Mouse (Mus musculus) hindbrain, embryonic 10.5 days (tissue): ENCODE results near the gene Foxp1. TPM values are rescaled to one million over a fixed set of nuclear protein-coding genes. Genes with fewer than 3 reads are reported as not detected.

Source experiments
- DNase-seq: peaks from one replicate; pipeline ENCODE4 v3.0.0-alpha.2; 2017; ENCODE audit warnings: low spot score
- H3K27ac ChIP-seq: fragments of 300-500 bp; sonication (generic); 2 replicates; pipeline ENCODE4 v1.5.1; 2016; ENCODE audit warnings: mild to moderate bottlenecking, moderate library complexity
- H3K27me3 ChIP-seq: fragments of 300-500 bp; sonication (generic); 2 replicates; pipeline ENCODE4 v1.6.1; 2016; ENCODE audit warnings: mild to moderate bottlenecking; ENCODE audit not compliant: poor library complexity, insufficient read depth, severe bottlenecking
- H3K36me3 ChIP-seq: fragments of 300-500 bp; sonication (generic); 2 replicates; pipeline ENCODE4 v1.6.1; 2016; ENCODE audit warnings: mild to moderate bottlenecking, moderate library complexity
- H3K4me1 ChIP-seq: fragments of 300-500 bp; sonication (generic); replicated peaks from 2 replicates; pipeline ENCODE4 v1.6.1; 2016; ENCODE audit warnings: mild to moderate bottlenecking
- H3K4me3 ChIP-seq: fragments of 300-500 bp; sonication (generic); 2 replicates; pipeline ENCODE4 v1.5.1; 2016; ENCODE audit warnings: mild to moderate bottlenecking, moderate library complexity
- H3K9me3 ChIP-seq: fragments of 300-500 bp; sonication (generic); 2 replicates; pipeline ENCODE4 v1.6.1; 2016; ENCODE audit warnings: mild to moderate bottlenecking, moderate library complexity
- WGBS: fragments of 180-500 bp; shearing (Covaris S2); methylation state at CpG from one replicate; pipeline ENCODE4 v1.1.7; 2016; 5-methylcytosine and 5-hydroxymethylcytosine counted together
- polyA plus RNA-seq: library from polyadenylated mRNA; unstranded; fragments of >200 nt; fragmentation: Nextera tagmentation; extraction: Ambion mirVana; gene quantifications from 2 replicates; pipeline ENCODE4 v1.2.1, GENCODE M21; 2016

The Foxp1 gene
- polyA plus RNA-seq, 1 experiment from 2014 or later = 64.3 TPM

GRCm38 (mm10) chr6:99099781-99100180, 422.7 kb downstream of the Foxp1 start:
- Histone ChIP-seq H3K4me1 (peaks cover 82% of the 10 kb centered on the region), H3K4me3 (no peak overlapping the region), H3K27ac (no peak overlapping the region), H3K9me3 (no peaks in the 10 kb centered on the region), H3K36me3 (no peaks in the 10 kb centered on the region), H3K27me3 (no peaks in the 10 kb centered on the region)
- DNase-seq = no peak
- 54% methylated on average over 4 of the region's 4 CpGs for WGBS

GRCm38 (mm10) chr6:99097191-99097590, 425.3 kb downstream of the Foxp1 start:
- H3K4me3 ChIP-seq = no peak overlapping the region
- H3K9me3 ChIP-seq = no peaks in the 10 kb centered on the region
- no peak overlapping the region; the same call in 1 of the 2 replicates for H3K27ac ChIP-seq
- no peaks in the 10 kb centered on the region for H3K36me3 ChIP-seq
- WGBS = 44% methylated on average over 7 of the region's 7 CpGs
- no peaks in the 10 kb centered on the region for H3K27me3 ChIP-seq
- no peak for DNase-seq
- peaks cover 81% of the 10 kb centered on the region for H3K4me1 ChIP-seq

- H3K4me1 ChIP-seq = peaks cover 77% of the 10 kb centered on the region
- no peaks in the 10 kb centered on the region for H3K9me3 ChIP-seq
- H3K36me3 ChIP-seq = no peaks in the 10 kb centered on the region
- 67% methylated on average over 7 of the region's 7 CpGs for WGBS
- no peaks in the 10 kb centered on the region for H3K27me3 ChIP-seq
- H3K27ac ChIP-seq = no peak overlapping the region
- no peak for DNase-seq
- no peak overlapping the region for H3K4me3 ChIP-seq
These were observed 425.8 kb downstream of the Foxp1 start for GRCm38 (mm10) chr6:99096776-99097166.

GRCm38 (mm10) chr6:99096105-99096775, 426.3 kb downstream of the Foxp1 start:
- Histone ChIP-seq H3K4me3 (peak overlapping the region; percentile 23; the same call in 1 of the 2 replicates), H3K9me3 (no peaks in the 10 kb centered on the region), H3K4me1 (peaks cover 73% of the 10 kb centered on the region), H3K27ac (peak overlapping the region; percentile 75), H3K36me3 (no peaks in the 10 kb centered on the region), H3K27me3 (no peaks in the 10 kb centered on the region)
- no peak for DNase-seq
- WGBS = 25% methylated on average over 12 of the region's 12 CpGs

- WGBS = 35% methylated on average over 18 of the region's 18 CpGs
- peak overlapping the region; percentile 75 for H3K27ac ChIP-seq
- H3K4me3 ChIP-seq = peak overlapping the region; percentile 23
- no peaks in the 10 kb centered on the region for H3K36me3 ChIP-seq
- no peaks in the 10 kb centered on the region for H3K9me3 ChIP-seq
- H3K4me1 ChIP-seq = peaks cover 67% of the 10 kb centered on the region
- no peaks in the 10 kb centered on the region for H3K27me3 ChIP-seq
- DNase-seq = no peak
These were observed 427.1 kb downstream of the Foxp1 start for GRCm38 (mm10) chr6:99095185-99096104.

- Histone ChIP-seq H3K36me3 (no peaks in the 10 kb centered on the region), H3K27me3 (no peaks in the 10 kb centered on the region), H3K4me3 (no peak overlapping the region), H3K9me3 (no peaks in the 10 kb centered on the region), H3K27ac (no peak overlapping the region), H3K4me1 (peaks cover 57% of the 10 kb centered on the region)
- peak; percentile 20 for DNase-seq
- 40% methylated on average over 10 of the region's 10 CpGs for WGBS
These were observed 428.1 kb downstream of the Foxp1 start for GRCm38 (mm10) chr6:99094339-99094989.

GRCm38 (mm10) chr6:99093856-99094255, 428.7 kb downstream of the Foxp1 start:
- Histone ChIP-seq H3K27ac (no peak overlapping the region), H3K9me3 (no peaks in the 10 kb centered on the region), H3K4me1 (peaks cover 53% of the 10 kb centered on the region), H3K4me3 (no peak overlapping the region), H3K36me3 (no peaks in the 10 kb centered on the region), H3K27me3 (no peaks in the 10 kb centered on the region)
- 21% methylated on average over 2 of the region's 2 CpGs for WGBS
- DNase-seq = no peak

- H3K27me3 ChIP-seq = no peaks in the 10 kb centered on the region
- H3K4me1 ChIP-seq = peaks cover 50% of the 10 kb centered on the region
- DNase-seq = no peak
- no peak overlapping the region for H3K4me3 ChIP-seq
- H3K27ac ChIP-seq = no peak overlapping the region
- 67% methylated on average over 5 of the region's 5 CpGs for WGBS
- H3K36me3 ChIP-seq = no peaks in the 10 kb centered on the region
- no peaks in the 10 kb centered on the region for H3K9me3 ChIP-seq
These were observed 429.3 kb downstream of the Foxp1 start for GRCm38 (mm10) chr6:99093208-99093607.

- Histone ChIP-seq H3K4me1 (peaks cover 49% of the 10 kb centered on the region), H3K36me3 (no peaks in the 10 kb centered on the region), H3K27me3 (no peaks in the 10 kb centered on the region), H3K9me3 (no peaks in the 10 kb centered on the region), H3K4me3 (no peak overlapping the region), H3K27ac (no peak overlapping the region)
- 87% methylated on average over 2 of the region's 2 CpGs for WGBS
- DNase-seq = no peak
These were observed 430.7 kb downstream of the Foxp1 start for GRCm38 (mm10) chr6:99091799-99092198.

GRCm38 (mm10) chr6:99087598-99087997, 434.9 kb downstream of the Foxp1 start:
- Histone ChIP-seq H3K27me3 (no peaks in the 10 kb centered on the region), H3K9me3 (no peaks in the 10 kb centered on the region), H3K4me3 (no peak overlapping the region), H3K36me3 (no peaks in the 10 kb centered on the region), H3K4me1 (peaks cover 13% of the 10 kb centered on the region), H3K27ac (no peak overlapping the region)
- DNase-seq = no peak
- 71% methylated on average over 7 of the region's 7 CpGs for WGBS

GRCm38 (mm10) chr6:99084956-99085355, 437.6 kb downstream of the Foxp1 start:
- Histone ChIP-seq H3K27ac (no peak overlapping the region), H3K4me3 (no peak overlapping the region), H3K27me3 (no peaks in the 10 kb centered on the region), H3K4me1 (peaks cover 22% of the 10 kb centered on the region), H3K36me3 (no peaks in the 10 kb centered on the region), H3K9me3 (no peaks in the 10 kb centered on the region)
- DNase-seq = no peak
- WGBS = 90% methylated on average over 4 of the region's 4 CpGs

- no peaks in the 10 kb centered on the region for H3K27me3 ChIP-seq
- no peaks in the 10 kb centered on the region for H3K9me3 ChIP-seq
- H3K36me3 ChIP-seq = no peaks in the 10 kb centered on the region
- peaks cover 21% of the 10 kb centered on the region for H3K4me1 ChIP-seq
- H3K4me3 ChIP-seq = no peak overlapping the region
- DNase-seq = no peak
- H3K27ac ChIP-seq = no peak overlapping the region
- WGBS = 66% methylated on average over 5 of the region's 5 CpGs
These were observed 441.3 kb downstream of the Foxp1 start for GRCm38 (mm10) chr6:99081259-99081658.
